In genomic region chr16:52263751-52264150, GRCm38 (mm10) we compare ENCODE assay signal across 17 mouse cellular contexts.
"Had no signal": no experiment of that assay in that cellular context is flagged by ENCODE, and none has a peak within 500 bp of the region (broad histone marks: within the 10 kb centered on the region; RNA-seq: fewer than 3 reads in every experiment).

No protein-coding gene starts in this region.

- H3K9me3 ChIP-seq: lung, embryonic 15.5 days; midbrain, embryonic 13.5 days; midbrain, embryonic 15.5 days; neural tube, embryonic 12.5 days; stomach, embryonic 15.5 days had no signal

- H3K27me3 ChIP-seq: lung, embryonic 15.5 days; megakaryocyte, embryonic 14.5 days; midbrain, embryonic 13.5 days; midbrain, embryonic 15.5 days; neural tube, embryonic 12.5 days; stomach, embryonic 15.5 days had no signal

- H3K4me3 ChIP-seq: lung, embryonic 15.5 days; megakaryocyte, embryonic 14.5 days; midbrain, embryonic 13.5 days; midbrain, embryonic 15.5 days; neural tube, embryonic 12.5 days; stomach, embryonic 15.5 days had no signal

- H3K36me3 ChIP-seq: midbrain, embryonic 13.5 days; neural tube, embryonic 12.5 days had no signal

- DNase-seq: lung, adult 2 months; lung, postnatal 14 days; lung, postnatal 36 days; right cerebral cortex, postnatal 14 days; thymus, adult 2 months; thymus, postnatal 25 days; thymus, postnatal 4 days had no signal

- H3K4me1 ChIP-seq: lung, embryonic 15.5 days; megakaryocyte, embryonic 14.5 days; midbrain, embryonic 13.5 days; midbrain, embryonic 15.5 days; neural tube, embryonic 12.5 days; stomach, embryonic 15.5 days had no signal

- H3K4me2 ChIP-seq: lung, embryonic 15.5 days; midbrain, embryonic 11.5 days; midbrain, embryonic 13.5 days; midbrain, embryonic 15.5 days; neural tube, embryonic 12.5 days; stomach, embryonic 15.5 days had no signal

- H3K9ac ChIP-seq: lung, embryonic 15.5 days; midbrain, embryonic 13.5 days; midbrain, embryonic 15.5 days; neural tube, embryonic 12.5 days; stomach, embryonic 15.5 days had no signal

- ATAC-seq: lung, postnatal 0 days; midbrain, embryonic 13.5 days; midbrain, embryonic 15.5 days had no signal

- H3K27ac ChIP-seq: lung, embryonic 15.5 days; macrophage; midbrain, embryonic 13.5 days; midbrain, embryonic 15.5 days; neural tube, embryonic 12.5 days; stomach, embryonic 15.5 days; stomach, postnatal 0 days had no signal
